8 mouse cellular contexts compared by ENCODE assay signal in the genomic region with DNA sequence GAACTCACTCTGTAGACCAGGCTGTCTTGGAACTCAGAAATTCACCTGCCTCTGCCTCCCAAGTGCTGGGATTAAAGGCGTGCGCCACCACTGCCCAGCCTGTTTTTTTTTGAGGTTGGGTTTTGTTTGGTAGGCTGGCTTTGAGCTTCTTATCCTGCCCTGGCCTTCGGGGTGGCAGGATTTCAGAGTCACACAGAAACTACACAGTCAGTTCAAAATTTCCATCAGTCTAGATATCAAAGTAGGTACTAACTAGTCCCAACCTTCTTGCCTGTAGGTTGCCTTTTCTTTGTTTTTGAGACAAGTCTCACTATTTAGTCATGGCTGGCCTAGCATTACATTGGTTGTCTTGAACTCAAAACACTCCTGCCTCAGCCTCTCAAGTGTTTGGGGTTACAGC. TPM values are rescaled to one million over a fixed set of nuclear protein-coding genes. Genes with fewer than 3 reads are reported as not detected.
DNase-seq lines count a peak whose midpoint lies in the region; ATAC-seq and TF ChIP-seq lines count a peak whose summit lies in the region.

No protein-coding gene starts in this region.

- TF ChIP-seq EP300 in lung, postnatal 0 days (IDR thresholded peaks at IDR 0.05): no peak

- DNase-seq in lung, postnatal 0 days (ENCODE audit: low spot score): no peak
- no peak for DNase-seq in lung, postnatal 14 days
- no peak for DNase-seq in left cerebral cortex, postnatal 4 days
- no peak for DNase-seq in gastrocnemius, postnatal 36 days
- no peak for DNase-seq in kidney, adult 11 months

- H3K27me3 ChIP-seq in lung, postnatal 0 days (replicated peaks; ENCODE audit: insufficient read depth, low read length): no peaks in the 10 kb centered on the region
- H3K27me3 ChIP-seq in embryonic facial prominence, embryonic 12.5 days: no peaks in the 10 kb centered on the region
- H3K27me3 ChIP-seq in limb, embryonic 12.5 days: no peaks in the 10 kb centered on the region
- no peaks in the 10 kb centered on the region for H3K27me3 ChIP-seq in stomach, embryonic 15.5 days (replicated peaks)

- no peaks in the 10 kb centered on the region for H3K9me3 ChIP-seq in lung, postnatal 0 days (ENCODE audit: low read length)
- no peaks in the 10 kb centered on the region; the same call in 1 of the 2 replicates for H3K9me3 ChIP-seq in embryonic facial prominence, embryonic 12.5 days
- no peaks in the 10 kb centered on the region for H3K9me3 ChIP-seq in limb, embryonic 12.5 days
- H3K9me3 ChIP-seq in stomach, embryonic 15.5 days: no peaks in the 10 kb centered on the region

- H3K4me3 ChIP-seq in lung, postnatal 0 days (ENCODE audit: low read depth, low read length): no peak overlapping the region
- peak overlapping the region; percentile 87 for H3K4me3 ChIP-seq in embryonic facial prominence, embryonic 12.5 days
- H3K4me3 ChIP-seq in limb, embryonic 12.5 days (replicated peaks): peak overlapping the region; percentile 76
- peak overlapping the region; percentile 84 for H3K4me3 ChIP-seq in stomach, embryonic 15.5 days (replicated peaks)

- TF ChIP-seq CTCF in lung, postnatal 0 days (IDR thresholded peaks at IDR 0.05): no peak

- H3K9ac ChIP-seq in lung, postnatal 0 days (replicated peaks; ENCODE audit: low read depth): no peak overlapping the region
- H3K9ac ChIP-seq in embryonic facial prominence, embryonic 12.5 days: peak overlapping the region; percentile 89; the same call in 1 of the 2 replicates
- no peak overlapping the region for H3K9ac ChIP-seq in limb, embryonic 12.5 days (replicated peaks)
- no peak overlapping the region for H3K9ac ChIP-seq in stomach, embryonic 15.5 days

- 37% methylated on average over 3 of the region's 3 CpGs for WGBS in lung, postnatal 0 days
- 73% methylated on average over 3 of the region's 3 CpGs for WGBS in embryonic facial prominence, embryonic 12.5 days
- WGBS in limb, embryonic 12.5 days: 69% methylated on average over 3 of the region's 3 CpGs
- 54% methylated on average over 3 of the region's 3 CpGs for WGBS in stomach, embryonic 15.5 days

- no peak for ATAC-seq in lung, postnatal 0 days
- no peak for ATAC-seq in embryonic facial prominence, embryonic 12.5 days (ENCODE audit: insufficient number of reproducible peaks, insufficient read depth, low FRiP score, low TSS enrichment)
- no peak for ATAC-seq in limb, embryonic 12.5 days (ENCODE audit: insufficient number of reproducible peaks, insufficient read depth, low FRiP score, low TSS enrichment, low read depth)
- ATAC-seq in stomach, embryonic 15.5 days (ENCODE audit: insufficient read depth, low FRiP score, low read depth): no peak

- no peak overlapping the region for H3K27ac ChIP-seq in lung, postnatal 0 days (ENCODE audit: low read length)
- H3K27ac ChIP-seq in embryonic facial prominence, embryonic 12.5 days: no peak overlapping the region
- H3K27ac ChIP-seq in limb, embryonic 12.5 days: no peak overlapping the region
- H3K27ac ChIP-seq in stomach, embryonic 15.5 days: no peak overlapping the region

- no peaks in the 10 kb centered on the region for H3K36me3 ChIP-seq in lung, postnatal 0 days (ENCODE audit: insufficient read depth, low read length)
- no peaks in the 10 kb centered on the region for H3K36me3 ChIP-seq in embryonic facial prominence, embryonic 12.5 days
- no peaks in the 10 kb centered on the region for H3K36me3 ChIP-seq in limb, embryonic 12.5 days
- no peaks in the 10 kb centered on the region for H3K36me3 ChIP-seq in stomach, embryonic 15.5 days

- intact Hi-C loops in left cerebral cortex, postnatal 4 days (cut with DNase I): no loop called here
- intact Hi-C loops in gastrocnemius, postnatal 36 days (cut with DNase I): loop anchor here (5.0 kb wide), 1 partner anchor 112 kb away; a partner anchor contains a TSS

- peak overlapping the region; percentile 72 for H3K4me2 ChIP-seq in lung, postnatal 0 days (replicated peaks; ENCODE audit: low read depth, low read length)
- peak overlapping the region; percentile 61 for H3K4me2 ChIP-seq in embryonic facial prominence, embryonic 12.5 days (replicated peaks)
- peak overlapping the region; percentile 70 for H3K4me2 ChIP-seq in limb, embryonic 12.5 days
- peak overlapping the region; percentile 78 for H3K4me2 ChIP-seq in stomach, embryonic 15.5 days

- H3K4me1 ChIP-seq in lung, postnatal 0 days (ENCODE audit: insufficient read depth, low read depth, low read length): peaks cover 4% of the 10 kb centered on the region; the same call in 1 of the 2 replicates
- H3K4me1 ChIP-seq in embryonic facial prominence, embryonic 12.5 days: no peaks in the 10 kb centered on the region
- H3K4me1 ChIP-seq in limb, embryonic 12.5 days (replicated peaks): peaks cover 8% of the 10 kb centered on the region; the same call in 1 of the 2 replicates
- no peaks in the 10 kb centered on the region for H3K4me1 ChIP-seq in stomach, embryonic 15.5 days

RNA-seq across cellular contexts. Expression of a gene that starts 5.9 kb away (rescaled TPM):
- 16.7 and 19.0 TPM in 2 replicates for polyA plus RNA-seq in lung, postnatal 0 days (2015; fragmentation: Nextera tagmentation; extraction: Ambion mirVana)
- polyA plus RNA-seq in embryonic facial prominence, embryonic 12.5 days (2016; fragmentation: Nextera tagmentation; extraction: Ambion mirVana): 53.6 and 55.5 TPM in 2 replicates
- 48.4 and 51.0 TPM in 2 replicates for polyA plus RNA-seq in limb, embryonic 12.5 days (2016; fragmentation: Nextera tagmentation; extraction: Ambion mirVana)
- polyA plus RNA-seq in stomach, embryonic 15.5 days (2015; fragmentation: Nextera tagmentation; extraction: Ambion mirVana): 33.3 and 35.9 TPM in 2 replicates
- total RNA-seq in left cerebral cortex, postnatal 4 days (2021): 10 to 100 TPM; 92.1 to 96.8 TPM
- 100 to 1,000 TPM; 156 to 177 TPM for total RNA-seq in gastrocnemius, postnatal 36 days (2021)

RNA-seq across cellular contexts. Expression of a gene that starts 45.5 kb away (rescaled TPM):
- polyA plus RNA-seq in lung, postnatal 0 days (2015; fragmentation: Nextera tagmentation; extraction: Ambion mirVana): 6.2 and 6.4 TPM in 2 replicates
- 2.2 and 3.0 TPM in 2 replicates for polyA plus RNA-seq in embryonic facial prominence, embryonic 12.5 days (2016; fragmentation: Nextera tagmentation; extraction: Ambion mirVana)
- 3.8 and 3.9 TPM in 2 replicates for polyA plus RNA-seq in limb, embryonic 12.5 days (2016; fragmentation: Nextera tagmentation; extraction: Ambion mirVana)
- polyA plus RNA-seq in stomach, embryonic 15.5 days (2015; fragmentation: Nextera tagmentation; extraction: Ambion mirVana): 6.8 and 7.6 TPM in 2 replicates
- total RNA-seq in left cerebral cortex, postnatal 4 days (2021): 1 to 10 TPM; 2.2 TPM
- 1 to 10 TPM; 3.6 to 4.6 TPM for total RNA-seq in gastrocnemius, postnatal 36 days (2021)

RNA-seq across cellular contexts. Expression of a gene that starts 46.2 kb away (rescaled TPM):
- polyA plus RNA-seq in lung, postnatal 0 days (2015; fragmentation: Nextera tagmentation; extraction: Ambion mirVana): 14.2 and 14.6 TPM in 2 replicates
- polyA plus RNA-seq in embryonic facial prominence, embryonic 12.5 days (2016; fragmentation: Nextera tagmentation; extraction: Ambion mirVana): 3.2 and 4.1 TPM in 2 replicates
- 3.8 TPM in 2 replicates for polyA plus RNA-seq in limb, embryonic 12.5 days (2016; fragmentation: Nextera tagmentation; extraction: Ambion mirVana)
- 9.7 and 10.0 TPM in 2 replicates for polyA plus RNA-seq in stomach, embryonic 15.5 days (2015; fragmentation: Nextera tagmentation; extraction: Ambion mirVana)
- 1 to 10 TPM; 2.0 to 2.4 TPM for total RNA-seq in left cerebral cortex, postnatal 4 days (2021)
- 1 to 10 TPM; 4.3 to 4.7 TPM for total RNA-seq in gastrocnemius, postnatal 36 days (2021)

RNA-seq across cellular contexts. Expression of a gene that starts 56.5 kb away (rescaled TPM):
- polyA plus RNA-seq in lung, postnatal 0 days (2015; fragmentation: Nextera tagmentation; extraction: Ambion mirVana): 5.4 and 5.8 TPM in 2 replicates
- polyA plus RNA-seq in embryonic facial prominence, embryonic 12.5 days (2016; fragmentation: Nextera tagmentation; extraction: Ambion mirVana): 14.1 and 14.2 TPM in 2 replicates
- 11.3 and 11.6 TPM in 2 replicates for polyA plus RNA-seq in limb, embryonic 12.5 days (2016; fragmentation: Nextera tagmentation; extraction: Ambion mirVana)
- polyA plus RNA-seq in stomach, embryonic 15.5 days (2015; fragmentation: Nextera tagmentation; extraction: Ambion mirVana): 8.5 and 9.1 TPM in 2 replicates
- 1 to 10 TPM; 6.8 to 7.0 TPM for total RNA-seq in left cerebral cortex, postnatal 4 days (2021)
- 1 to 10 TPM; 1.2 to 1.8 TPM for total RNA-seq in gastrocnemius, postnatal 36 days (2021)
